Mouse (Mus musculus) leukemia stem cell, adult 10-12 weeks (primary cell): Measurements from ENCODE around the gene Olfr633. TPM values are rescaled to one million over a fixed set of nuclear protein-coding genes. Genes with fewer than 3 reads are reported as not detected.

Experiments
- polyA plus RNA-seq: library from polyadenylated mRNA; stranded (reverse); fragments of >175 nt; gene quantifications from 2 replicates; pipeline ENCODE4 v1.2.3, GENCODE M21; 2012; ENCODE audit warnings: low replicate concordance

Olfr633 gene
- not detected in 2 replicates for polyA plus RNA-seq

DNA sequence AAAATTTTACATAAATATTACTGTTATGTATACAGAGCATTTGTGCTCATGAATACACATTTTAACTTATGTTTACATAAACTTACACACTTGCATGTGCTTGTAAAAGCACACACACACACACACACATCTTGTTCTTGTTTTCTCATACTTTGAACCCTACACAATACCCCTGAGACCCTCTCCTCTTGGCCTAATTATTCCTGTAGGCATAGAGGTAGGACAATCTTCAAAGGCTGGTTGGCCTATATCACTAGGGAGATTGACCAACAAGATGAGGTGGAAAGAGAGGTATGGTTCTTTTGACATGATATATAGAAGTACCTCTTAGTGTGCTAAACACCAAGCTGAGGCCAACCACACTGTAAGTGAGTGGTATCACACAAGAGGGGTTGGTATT, at the start of gene Olfr633:
Gene Olfr633, plus strand, starts transcription at position 301 of the 400 bp plus-strand sequence.

DNA sequence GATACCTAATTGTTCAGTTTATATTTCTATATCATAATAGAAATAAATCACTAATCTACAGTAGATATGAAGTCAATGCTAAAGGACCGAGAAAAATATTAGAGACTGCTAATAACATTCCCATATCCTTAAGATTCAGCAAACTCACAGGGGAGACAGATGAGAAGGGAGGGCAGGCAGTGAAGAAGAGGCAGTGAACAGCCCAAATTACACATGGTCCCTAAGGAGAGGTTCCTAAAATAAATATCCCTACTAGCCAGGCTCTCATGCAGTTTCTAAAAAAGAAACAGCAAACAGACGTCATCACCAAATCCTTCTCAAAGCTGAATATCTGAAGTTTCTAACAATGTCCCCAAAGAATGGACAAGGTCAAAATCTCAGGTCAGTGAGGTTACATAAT, 41.0 kb upstream of the Olfr633 start, which contains the start of gene Olfr65:
Gene Olfr65, plus strand, starts transcription at position 301 of the 400 bp plus-strand sequence.

DNA sequence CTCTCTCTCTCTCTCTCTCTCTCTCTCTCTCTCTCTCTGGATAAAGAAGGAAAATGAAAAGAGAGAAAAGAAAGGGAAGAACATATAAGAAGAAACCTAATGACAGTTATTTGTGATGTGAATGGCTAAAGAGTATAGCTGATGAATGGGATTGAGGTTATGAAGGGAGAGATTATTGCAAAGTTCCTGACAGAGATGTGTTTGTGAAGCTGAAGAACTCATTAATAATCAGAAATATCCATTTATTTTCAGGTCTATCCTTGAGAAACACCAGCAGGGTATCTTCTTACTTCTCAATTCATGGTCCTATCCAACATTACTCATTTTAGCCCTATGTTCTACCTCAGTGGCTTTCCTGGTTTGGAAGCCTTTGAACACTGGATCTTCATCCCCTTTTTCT, 15.7 kb upstream of the Olfr633 start, which contains the start of gene Olfr631:
Gene Olfr631, plus strand, starts transcription at position 301 of the 400 bp plus-strand sequence.

DNA sequence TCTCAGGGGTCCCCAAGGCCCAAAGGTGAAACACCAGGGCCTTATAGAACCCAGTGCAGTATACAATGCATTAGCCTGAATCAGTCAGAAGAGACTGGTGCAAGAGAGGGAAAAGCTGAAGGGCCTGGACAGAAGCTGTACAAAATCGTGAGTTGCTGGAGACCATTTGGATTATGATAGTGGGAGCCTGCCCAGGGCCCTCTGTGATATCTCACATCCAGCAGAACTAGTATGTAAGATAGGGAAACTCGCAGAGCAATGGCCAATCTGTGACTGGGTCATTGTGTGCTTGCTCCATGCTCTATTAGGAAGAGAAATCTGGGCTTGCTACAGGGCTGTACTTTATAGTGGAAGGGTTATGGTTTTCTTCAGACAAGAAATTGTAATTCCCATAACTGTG, 10.0 kb upstream of the Olfr633 start, which contains the start of gene Olfr632:
Gene Olfr632, plus strand, starts transcription at position 84 of the 400 bp plus-strand sequence.

DNA sequence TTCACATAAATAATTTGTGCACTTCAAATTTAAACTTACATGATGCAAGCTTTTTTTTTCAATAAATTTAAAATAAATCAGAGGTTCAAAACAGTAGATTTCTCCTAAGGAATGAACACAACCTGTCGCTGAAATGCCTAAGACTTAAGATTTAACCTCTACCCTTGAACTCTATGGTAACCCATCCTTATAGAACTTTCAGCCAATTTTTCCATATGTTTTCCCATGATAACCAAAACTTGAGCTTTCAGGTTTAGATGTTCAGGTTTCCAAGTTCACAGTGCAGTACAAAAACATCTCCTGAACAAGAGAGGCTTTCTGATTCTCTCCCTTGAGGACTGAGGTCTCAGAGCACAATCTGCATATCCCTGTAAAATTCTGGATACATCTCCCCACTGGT, 26.6 kb downstream of the Olfr633 start, which contains the start of gene Olfr635:
Gene Olfr635, plus strand, starts transcription at position 301 of the 400 bp plus-strand sequence.

DNA sequence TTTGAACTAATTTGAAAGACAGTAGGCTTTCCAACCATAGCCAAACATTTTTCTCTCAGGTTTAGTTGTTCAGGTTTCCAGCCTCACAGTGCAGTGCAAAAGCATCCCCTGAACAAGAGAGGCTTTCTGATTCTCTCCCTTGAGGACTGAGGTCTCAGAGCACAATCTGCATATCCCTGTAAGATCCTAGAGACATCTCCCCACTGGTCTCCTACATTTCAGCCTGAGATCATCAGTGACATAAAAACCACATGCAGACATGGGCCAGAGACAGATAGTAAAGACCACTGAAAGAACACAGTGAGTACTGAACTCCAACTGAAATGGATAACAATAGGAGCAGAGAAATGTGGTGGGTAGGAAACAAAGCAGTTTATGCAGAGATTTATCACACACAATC, 54.2 kb downstream of the Olfr633 start, which contains the start of gene Olfr638:
Gene Olfr638, plus strand, starts transcription at position 301 of the 400 bp plus-strand sequence.

Other genes starting within 250 kb of the Olfr633 start
- gene Olfr243, start 229.8 kb upstream of the Olfr633 start, polyA plus RNA-seq = not detected in 2 replicates
- not detected in 2 replicates for gene Olfr628, start 214.1 kb upstream of the Olfr633 start, polyA plus RNA-seq
- gene Olfr629, start 199.5 kb upstream of the Olfr633 start, polyA plus RNA-seq = not detected in 2 replicates
- gene Olfr630, start 187.1 kb upstream of the Olfr633 start, polyA plus RNA-seq = not detected in 2 replicates
- not detected in 2 replicates for gene Olfr69, start 172.8 kb upstream of the Olfr633 start, polyA plus RNA-seq
- gene Olfr68, start 164.7 kb upstream of the Olfr633 start, polyA plus RNA-seq = not detected in 2 replicates
- not detected in 2 replicates for gene Olfr67, start 152.6 kb upstream of the Olfr633 start, polyA plus RNA-seq
- gene Hbb-bt, start 130.4 kb upstream of the Olfr633 start, polyA plus RNA-seq = 68.2 and 1,476 TPM in 2 replicates
- 16,372 and 30,425 TPM in 2 replicates for gene Hbb-bs, start 116.3 kb upstream of the Olfr633 start, polyA plus RNA-seq
- gene Hbb-bh2, start 103.9 kb upstream of the Olfr633 start, polyA plus RNA-seq = not detected in 2 replicates
- gene Hbb-bh1, start 101.3 kb upstream of the Olfr633 start, polyA plus RNA-seq = not detected in 2 replicates
- not detected in 2 replicates for gene Hbb-y, start 91.2 kb upstream of the Olfr633 start, polyA plus RNA-seq
- not detected in 2 replicates for gene Olfr66, start 58.2 kb upstream of the Olfr633 start, polyA plus RNA-seq
- not detected in 2 replicates for gene Olfr64, start 50.0 kb upstream of the Olfr633 start, polyA plus RNA-seq
- gene Olfr65, start 41.0 kb upstream of the Olfr633 start, polyA plus RNA-seq = not detected in 2 replicates
- 0.38 TPM in 1 of 2 replicates, not detected in the other for gene Olfr631, start 15.6 kb upstream of the Olfr633 start, polyA plus RNA-seq
- not detected in 2 replicates for gene Olfr632, start 10.1 kb upstream of the Olfr633 start, polyA plus RNA-seq
- not detected in 2 replicates for gene Olfr635, start 26.7 kb downstream of the Olfr633 start, polyA plus RNA-seq
- gene Olfr638, start 54.3 kb downstream of the Olfr633 start, polyA plus RNA-seq = not detected in 2 replicates
- gene Olfr639, start 72.9 kb downstream of the Olfr633 start, polyA plus RNA-seq = 0.02 TPM in 1 of 2 replicates, not detected in the other
- gene Olfr640, start 81.1 kb downstream of the Olfr633 start, polyA plus RNA-seq = 0.08 TPM in 1 of 2 replicates, not detected in the other
- gene Olfr641, start 91.0 kb downstream of the Olfr633 start, polyA plus RNA-seq = not detected in 2 replicates
- gene Olfr642, start 108.2 kb downstream of the Olfr633 start, polyA plus RNA-seq = not detected in 2 replicates
- gene 4930516K23Rik, start 117.0 kb downstream of the Olfr633 start, polyA plus RNA-seq = not detected in 2 replicates
- gene Olfr644, start 127.4 kb downstream of the Olfr633 start, polyA plus RNA-seq = not detected in 2 replicates
- gene Olfr645, start 141.0 kb downstream of the Olfr633 start, polyA plus RNA-seq = not detected in 2 replicates
- gene Olfr646, start 160.4 kb downstream of the Olfr633 start, polyA plus RNA-seq = not detected in 2 replicates
- gene Ubqln5, start 185.4 kb downstream of the Olfr633 start, polyA plus RNA-seq = not detected in 2 replicates
- not detected in 2 replicates for gene Olfr643, start 193.0 kb downstream of the Olfr633 start, polyA plus RNA-seq
- not detected in 2 replicates for gene Ubqln3, start 198.8 kb downstream of the Olfr633 start, polyA plus RNA-seq
- gene Ubqlnl, start 206.1 kb downstream of the Olfr633 start, polyA plus RNA-seq = not detected in 2 replicates
- gene Olfm5, start 220.4 kb downstream of the Olfr633 start, polyA plus RNA-seq = not detected in 2 replicates
- gene Olfr648, start 239.0 kb downstream of the Olfr633 start, polyA plus RNA-seq = not detected in 2 replicates